Mouse (Mus musculus) hindbrain, embryonic 16.5 days (tissue): Measurements from ENCODE around the gene Anks1. TPM values are rescaled to one million over a fixed set of nuclear protein-coding genes. Genes with fewer than 3 reads are reported as not detected.

Experiments
- ATAC-seq: fragments of 200-750 bp; cut with Nextera tagmentation; 2 replicates; pipeline ENCODE4 v1.8.0; 2017; ENCODE audit warnings: moderate TSS enrichment, moderate library complexity
- H3K27ac ChIP-seq: fragments of 300-500 bp; sonication (generic); 2 replicates; pipeline ENCODE4 v1.5.1; 2014; ENCODE audit warnings: low read depth, mild to moderate bottlenecking, control low read depth, low read length, moderate library complexity
- H3K27me3 ChIP-seq: fragments of 300-500 bp; sonication (generic); replicated peaks from 2 replicates; pipeline ENCODE4 v1.6.1; 2014; ENCODE audit warnings: low read length; ENCODE audit not compliant: control insufficient read depth, insufficient read depth
- H3K36me3 ChIP-seq: fragments of 300-500 bp; sonication (generic); 2 replicates; pipeline ENCODE4 v1.6.1; 2014; ENCODE audit warnings: mild to moderate bottlenecking, low read length, moderate library complexity, mixed read lengths; ENCODE audit not compliant: control insufficient read depth, insufficient read depth
- H3K4me1 ChIP-seq: fragments of 300-500 bp; sonication (generic); 2 replicates; pipeline ENCODE4 v1.6.1; 2014; ENCODE audit warnings: low read depth, low read length; ENCODE audit not compliant: control insufficient read depth, insufficient read depth
- H3K4me2 ChIP-seq: fragments of 300-500 bp; sonication (generic); 2 replicates; pipeline ENCODE4 v1.6.1; 2014; ENCODE audit warnings: mild to moderate bottlenecking, low read length, control low read depth, moderate library complexity
- H3K4me3 ChIP-seq: fragments of 300-500 bp; sonication (generic); 2 replicates; pipeline ENCODE4 v1.5.1; 2014; ENCODE audit warnings: mild to moderate bottlenecking, low read length, control low read depth, moderate library complexity
- H3K9ac ChIP-seq: fragments of 300-500 bp; sonication (generic); 2 replicates; pipeline ENCODE4 v1.6.1; 2014; ENCODE audit warnings: low read depth, mild to moderate bottlenecking, control low read depth, low read length, moderate library complexity
- H3K9me3 ChIP-seq: fragments of 300-500 bp; sonication (generic); 2 replicates; pipeline ENCODE4 v1.6.1; 2014; ENCODE audit warnings: mild to moderate bottlenecking, low read length, moderate library complexity; ENCODE audit not compliant: control insufficient read depth
- WGBS: fragments of 180-500 bp; shearing (Covaris S2); extraction: QIAGEN DNeasy Blood & Tissue Kit; methylation state at CpG from one replicate; pipeline ENCODE4 v1.1.7; 2014; 5-methylcytosine and 5-hydroxymethylcytosine counted together
- polyA plus RNA-seq: library from polyadenylated mRNA; unstranded; fragments of >200 nt; fragmentation: Nextera tagmentation; extraction: Ambion mirVana; gene quantifications from 2 replicates; pipeline ENCODE4 v1.2.1, GENCODE M21; 2015

Gene Anks1
- polyA plus RNA-seq, 1 experiment from 2014 or later = 44.0 TPM

DNA sequence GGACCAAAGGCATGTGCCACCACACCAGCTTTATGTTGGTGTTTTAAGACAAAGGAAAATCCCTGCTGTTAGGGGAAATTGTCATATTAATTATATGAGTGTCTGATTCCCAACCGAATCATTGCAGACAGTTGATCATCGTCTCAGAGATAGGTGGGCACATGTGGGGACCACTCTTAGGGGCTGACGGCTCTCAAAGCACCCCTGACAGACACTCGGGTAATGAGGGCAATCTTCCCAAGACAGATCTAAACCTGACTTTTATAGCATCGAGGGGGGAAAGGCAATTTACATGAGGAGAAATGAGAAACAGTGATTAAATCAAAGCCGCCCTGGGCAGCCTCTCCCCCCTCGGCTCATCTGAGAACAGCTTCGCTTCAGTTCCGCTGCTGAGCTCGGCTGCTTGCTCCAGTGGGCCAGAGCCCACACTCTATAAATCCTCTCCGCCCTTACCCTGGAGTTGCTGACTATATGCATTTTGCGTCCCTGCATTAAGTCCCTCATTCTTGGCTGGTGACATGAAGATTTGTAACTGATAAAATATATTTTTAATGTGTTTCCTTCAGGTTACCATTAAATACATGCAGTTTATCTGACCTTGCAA is 192.3 kb downstream of the Anks1 start:
- WGBS = 40% methylated on average over 12 of the region's 12 CpGs
- no peak overlapping the region for H3K27ac ChIP-seq
- 0 out of 2 replicates have a peak, but pooled peaks have one; percentile 56 for ATAC-seq

DNA sequence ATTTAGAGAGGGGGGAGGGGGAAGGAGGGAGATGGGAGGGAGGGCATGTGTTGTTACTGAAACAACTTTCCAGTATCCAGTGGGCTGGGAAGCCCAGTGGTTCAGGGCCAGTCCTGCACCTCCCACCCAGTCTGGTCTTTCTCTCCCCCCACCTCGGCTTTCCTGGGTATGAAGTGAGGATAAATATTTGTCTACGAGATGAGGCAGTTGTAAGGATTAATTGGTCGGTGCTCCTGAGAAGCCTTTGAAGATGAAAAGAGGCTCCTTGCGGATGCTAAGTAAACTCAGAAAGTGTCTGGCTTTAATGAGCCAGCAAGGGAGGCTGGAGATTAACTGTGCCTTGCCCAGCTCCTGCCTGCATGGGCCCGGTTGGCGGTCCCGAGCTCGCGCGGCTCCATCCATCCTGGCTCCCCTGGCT is 192.8 kb downstream of the Anks1 start:
- Histone ChIP-seq H3K36me3 (no peaks in the 10 kb centered on the region), H3K27me3 (no peaks in the 10 kb centered on the region), H3K4me3 (no peak overlapping the region), H3K4me2 (no peak overlapping the region), H3K27ac (no peak overlapping the region), H3K9me3 (no peaks in the 10 kb centered on the region), H3K9ac (0 out of 2 replicates have a peak overlapping the region, but pooled peaks have one; percentile 9), H3K4me1 (peaks cover 7% of the 10 kb centered on the region)
- no peak for ATAC-seq
- 37% methylated on average over 10 of the region's 10 CpGs for WGBS

More for the DNA sequence above, 192.3 kb downstream of the Anks1 start:
- Histone ChIP-seq H3K9ac (no peak overlapping the region), H3K4me1 (peaks cover 7% of the 10 kb centered on the region), H3K4me2 (no peak overlapping the region), H3K36me3 (no peaks in the 10 kb centered on the region), H3K4me3 (no peak overlapping the region), H3K27me3 (no peaks in the 10 kb centered on the region), H3K9me3 (no peaks in the 10 kb centered on the region)

DNA sequence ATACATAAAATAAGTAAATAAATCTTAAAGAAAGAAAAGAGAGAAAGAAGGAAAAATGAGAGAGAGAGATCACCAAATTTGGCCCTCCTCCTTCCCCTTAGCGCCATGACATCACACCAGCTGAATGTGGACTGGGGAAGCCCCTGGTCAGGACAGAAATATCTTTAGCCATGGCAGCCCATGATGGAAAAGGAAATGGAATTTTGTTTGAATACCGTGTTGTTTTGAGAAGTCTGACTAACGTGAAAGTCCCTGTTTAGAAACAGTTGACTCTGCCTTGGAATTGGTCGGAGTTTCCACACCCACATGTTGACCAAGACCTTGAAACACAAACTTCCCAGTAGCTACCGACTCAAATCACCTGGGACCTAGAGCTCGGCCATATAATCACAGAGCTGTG is 195.3 kb downstream of the Anks1 start:
- Histone ChIP-seq H3K27me3 (no peaks in the 10 kb centered on the region), H3K36me3 (no peaks in the 10 kb centered on the region), H3K4me1 (peaks cover 7% of the 10 kb centered on the region), H3K4me3 (no peak overlapping the region), H3K4me2 (no peak overlapping the region), H3K27ac (no peak overlapping the region), H3K9ac (no peak overlapping the region), H3K9me3 (no peaks in the 10 kb centered on the region)
- 89% methylated on average over 6 of the region's 6 CpGs for WGBS
- no peak for ATAC-seq

DNA sequence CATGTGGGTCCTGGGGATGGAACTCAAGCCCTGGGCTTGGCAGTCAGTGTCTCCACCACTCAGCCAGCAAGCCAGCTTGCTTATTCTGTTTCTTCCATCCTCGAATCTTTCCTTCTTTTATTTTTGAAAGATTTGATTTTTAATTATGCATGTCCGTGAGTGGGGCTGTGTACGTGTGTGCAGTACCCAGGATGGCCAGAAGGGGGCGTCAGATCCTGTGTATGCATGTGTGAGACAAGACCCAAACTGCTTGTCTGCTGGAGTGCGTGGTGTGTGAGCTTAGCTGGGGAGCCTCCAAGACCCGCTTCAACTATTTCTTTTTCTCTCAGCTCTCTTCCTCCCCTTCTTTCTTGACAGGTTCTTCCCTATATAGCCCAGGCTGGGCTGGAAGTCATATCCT is 197.2 kb downstream of the Anks1 start:
- no peaks in the 10 kb centered on the region for H3K27me3 ChIP-seq
- peaks cover 7% of the 10 kb centered on the region for H3K4me1 ChIP-seq
- no peaks in the 10 kb centered on the region for H3K9me3 ChIP-seq
- no peak for ATAC-seq
- 76% methylated on average over 6 of the region's 6 CpGs for WGBS
- H3K36me3 ChIP-seq = no peaks in the 10 kb centered on the region
- H3K27ac ChIP-seq = no peak overlapping the region
- no peak overlapping the region for H3K9ac ChIP-seq
- no peak overlapping the region for H3K4me3 ChIP-seq
- no peak overlapping the region for H3K4me2 ChIP-seq

DNA sequence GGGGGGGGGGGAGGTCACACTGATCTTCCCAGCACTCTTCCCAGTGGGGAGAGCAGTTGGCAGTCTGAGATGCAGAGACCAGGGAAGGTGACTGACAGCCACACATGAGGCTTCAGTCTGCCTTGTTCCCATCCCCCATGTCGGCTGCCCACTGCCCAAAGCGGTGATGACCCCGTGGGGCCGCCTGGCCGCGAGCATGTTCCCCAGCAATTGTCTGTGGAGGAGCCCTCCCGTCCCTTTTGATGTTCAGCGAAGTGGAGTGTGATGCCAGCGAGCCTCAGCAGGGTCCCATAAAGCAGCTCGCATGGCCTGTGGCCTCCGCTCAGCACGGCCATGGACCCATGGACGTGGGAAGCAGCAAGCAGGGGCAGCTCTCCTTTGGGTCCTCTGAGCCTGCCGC is 198.2 kb downstream of the Anks1 start:
- Histone ChIP-seq H3K9ac (no peak overlapping the region), H3K9me3 (no peaks in the 10 kb centered on the region), H3K4me2 (no peak overlapping the region), H3K4me1 (no peaks in the 10 kb centered on the region), H3K36me3 (no peaks in the 10 kb centered on the region), H3K27me3 (no peaks in the 10 kb centered on the region), H3K4me3 (no peak overlapping the region), H3K27ac (no peak overlapping the region)
- ATAC-seq = no peak
- 4% methylated on average over 14 of the region's 14 CpGs for WGBS

DNA sequence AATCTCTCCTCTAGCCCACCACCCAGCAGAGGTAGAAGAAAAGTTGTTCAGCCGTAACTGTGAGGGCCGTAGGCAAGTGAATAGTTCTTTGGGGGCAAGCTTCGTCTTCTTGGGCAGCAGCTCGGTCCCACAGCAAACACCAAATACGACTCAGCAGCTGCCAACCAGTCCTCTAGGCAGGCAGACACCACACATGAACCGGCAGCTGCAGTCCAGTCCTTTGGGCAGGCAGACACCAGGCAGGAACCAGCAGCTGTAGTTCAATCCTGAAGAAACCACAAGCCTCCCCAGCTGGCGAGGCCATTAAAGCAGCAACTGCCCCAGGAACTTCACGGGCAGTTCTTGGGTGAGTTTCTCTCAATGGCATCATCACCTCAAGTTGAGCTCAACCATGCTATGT is 203.2 kb downstream of the Anks1 start:
- no peak for ATAC-seq
- no peaks in the 10 kb centered on the region for H3K27me3 ChIP-seq
- no peak overlapping the region for H3K4me2 ChIP-seq
- H3K36me3 ChIP-seq = no peaks in the 10 kb centered on the region
- H3K4me1 ChIP-seq = no peaks in the 10 kb centered on the region
- no peak overlapping the region for H3K9ac ChIP-seq
- no peaks in the 10 kb centered on the region for H3K9me3 ChIP-seq
- no peak overlapping the region for H3K4me3 ChIP-seq
- H3K27ac ChIP-seq = no peak overlapping the region
- WGBS = 94% methylated on average over 8 of the region's 8 CpGs

Other genes with a start within 250 kb of the Anks1 start
- gene Spdef, start 180.4 kb upstream of the Anks1 start, polyA plus RNA-seq = 0.60 and 1.6 TPM in 2 replicates
- gene D17Wsu92e, start 88.7 kb upstream of the Anks1 start, polyA plus RNA-seq = 9.9 and 10.3 TPM in 2 replicates
- gene Snrpc, start 71.2 kb upstream of the Anks1 start, polyA plus RNA-seq = 198 and 207 TPM in 2 replicates
- 5.3 and 6.3 TPM in 2 replicates for gene Uhrf1bp1, start 52.9 kb upstream of the Anks1 start, polyA plus RNA-seq
- 51.6 and 58.2 TPM in 2 replicates for gene Taf11, start 538 bp downstream of the Anks1 start, polyA plus RNA-seq
- gene Tcp11, start 171.3 kb downstream of the Anks1 start, polyA plus RNA-seq = 1.4 and 1.6 TPM in 2 replicates
- gene Scube3, start 232.8 kb downstream of the Anks1 start, polyA plus RNA-seq = 3.0 and 3.6 TPM in 2 replicates